Mouse (Mus musculus) liver, adult (tissue): ENCODE measurements around the gene Stat1.

Experiments used
- GATA4 ChIP-seq: IDR thresholded peaks from 2 replicates; pipeline ENCODE4 v1.6.1; 2014; ENCODE audit warnings: mild to moderate bottlenecking, low read length; ENCODE audit not compliant: insufficient replicate concordance

The Stat1 gene

GRCm38 (mm10) chr1:52179939-52180568 is 60.8 kb downstream of the Stat1 start:
- TF ChIP-seq GATA4, result no peak

- TF ChIP-seq GATA4, result no peak
These were observed 62.8 kb downstream of the Stat1 start for GRCm38 (mm10) chr1:52181994-52182393.

- no peak for TF ChIP-seq GATA4
These were observed 63.8 kb downstream of the Stat1 start for GRCm38 (mm10) chr1:52182992-52183391.
